ENCODE assay signal across 8 mouse cellular contexts in genomic region chr3:88716399-88717197, GRCm38 (mm10). TPM values are rescaled to one million over a fixed set of nuclear protein-coding genes. Genes with fewer than 3 reads are reported as not detected.
DNase-seq lines count a peak whose midpoint lies in the region; ATAC-seq lines count a peak whose summit lies in the region.

Rit1 (plus strand) TSS chr3:88716838.

- 2% methylated on average over 27 of the region's 27 CpGs for WGBS in intestine, embryonic 14.5 days

- no peaks in the 10 kb centered on the region for H3K27me3 ChIP-seq in intestine, embryonic 14.5 days (replicated peaks; ENCODE audit: control insufficient read depth, insufficient read depth, low read length)

- H3K4me2 ChIP-seq in intestine, embryonic 14.5 days (ENCODE audit: low read length), result peak within 1 kb of the TSS; percentile 68

- H3K4me1 ChIP-seq in intestine, embryonic 14.5 days (replicated peaks; ENCODE audit: control insufficient read depth, insufficient read depth, low read length), result peaks cover 9% of the 10 kb centered on the region

- DNase-seq in adrenal gland, adult (ENCODE audit: inconsistent age in 2 of 2, low spot score in 1 of 2), result peak; percentile 88 to 95
- peak; percentile 93 for DNase-seq in embryo, embryonic 10.5 days (ENCODE audit: low spot score)
- peak; percentile 85 for DNase-seq in gastrocnemius, postnatal 25 days
- DNase-seq in intestine, embryonic 14.5 days (ENCODE audit: low spot score), result peak; percentile 87
- DNase-seq in left cerebral cortex, postnatal 14 days (ENCODE audit: low spot score in 2 of 2), result peak; percentile 77 to 81
- DNase-seq in mesoderm, embryonic 11.5 days (ENCODE audit: low read depth, low spot score), result peak; percentile 85
- peak; percentile 68 to 70 for DNase-seq in right cerebral cortex, postnatal 36 days (ENCODE audit: low spot score in 2 of 2)
- peak; percentile 81 for DNase-seq in yolk sac, embryonic 10.5 days (ENCODE audit: low spot score)

- no peaks in the 10 kb centered on the region for H3K9me3 ChIP-seq in intestine, embryonic 14.5 days (ENCODE audit: control insufficient read depth, low read length)

- peaks cover 51% of the 10 kb centered on the region for H3K36me3 ChIP-seq in intestine, embryonic 14.5 days (ENCODE audit: control insufficient read depth, insufficient read depth, low read length)

- intact Hi-C loops in left cerebral cortex, postnatal 14 days (cut with DNase I), result no loop called here

- peak within 1 kb of the TSS; percentile 64 for H3K4me3 ChIP-seq in intestine, embryonic 14.5 days (ENCODE audit: low read depth, low read length)

- peak within 1 kb of the TSS; percentile 12; the same call in 1 of the 2 replicates for H3K27ac ChIP-seq in intestine, embryonic 14.5 days (ENCODE audit: low read depth)

- ATAC-seq in intestine, embryonic 14.5 days (replicated peaks; ENCODE audit: low FRiP score, low TSS enrichment, low read depth), result peak; percentile 91

- H3K9ac ChIP-seq in intestine, embryonic 14.5 days (ENCODE audit: low read length), result peak within 1 kb of the TSS; percentile 47

RNA-seq across cellular contexts. Expression of gene Rit1, which starts in this region (rescaled TPM):
- 10 to 100 TPM; 18.4 to 18.7 TPM for total RNA-seq in gastrocnemius, postnatal 25 days (2021)
- polyA plus RNA-seq in intestine, embryonic 14.5 days (2014; fragmentation: Nextera tagmentation; extraction: Ambion mirVana), result 56.4 and 62.1 TPM in 2 replicates
- total RNA-seq in left cerebral cortex, postnatal 14 days (2021), result 10 to 100 TPM; 45.5 to 47.8 TPM

Comparison
In these comparisons a context has a peak if more than half of its experiments do, and no peak if none do; other contexts are left out.
1. Peak in every context shown above with its lines: DNase-seq, ATAC-seq, H3K4me3 ChIP-seq and H3K27ac ChIP-seq.